Mouse (Mus musculus) ES-E14 (cell line): ENCODE data around the gene Snx7.

Source experiments
- CHD2 ChIP-seq: IDR thresholded peaks from 2 replicates; pipeline ENCODE4 v1.6.1; 2014; ENCODE audit warnings: mild to moderate bottlenecking, low read depth, low read length, inconsistent platforms
- MAFK ChIP-seq: IDR thresholded peaks from 2 replicates; pipeline ENCODE4 v1.6.1; 2014; ENCODE audit warnings: mild to moderate bottlenecking, low read depth, low read length, inconsistent platforms; ENCODE audit not compliant: insufficient read depth

DNA sequence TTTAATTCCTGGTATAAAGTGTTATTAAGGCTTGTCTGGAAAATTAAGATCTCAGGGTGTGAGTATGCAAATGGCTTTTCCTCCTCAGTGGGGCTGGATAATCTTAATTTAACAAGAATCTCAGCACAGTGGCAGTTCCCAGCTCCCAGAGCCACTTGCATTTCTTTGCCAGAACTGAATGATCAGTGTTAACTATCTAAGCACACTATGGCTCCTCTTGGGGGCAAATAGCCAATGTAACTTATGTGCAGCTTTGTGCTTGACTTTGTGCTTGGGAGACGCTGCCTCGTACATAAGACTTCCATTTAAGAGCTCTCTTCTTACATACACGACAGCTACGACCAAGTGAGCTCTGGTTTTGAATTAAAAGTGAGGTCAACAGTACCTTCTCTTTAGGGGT, 136.1 kb downstream of the Snx7 start:
- TF ChIP-seq CHD2: no peak
- TF ChIP-seq MAFK: no peak
